Mouse (Mus musculus) cortical plate, adult 2 months (tissue): ENCODE measurements around the gene Ephb1. TPM values are rescaled to one million over a fixed set of nuclear protein-coding genes. Genes with fewer than 3 reads are reported as not detected.

Experiments
- H3K27ac ChIP-seq: fragments of 200-500 bp; 2 replicates; pipeline ENCODE4 v1.5.1; 2012; ENCODE audit warnings: low read length, control low read depth, inconsistent platforms; ENCODE audit not compliant: insufficient read depth
- H3K4me1 ChIP-seq: fragments of 200-500 bp; 2 replicates; pipeline ENCODE4 v1.6.1; 2011; ENCODE audit warnings: low read length; ENCODE audit not compliant: control insufficient read depth, insufficient read depth
- H3K4me3 ChIP-seq: fragments of 200-500 bp; 2 replicates; pipeline ENCODE4 v1.5.1; 2011; ENCODE audit warnings: mild to moderate bottlenecking, low read length, control low read depth; ENCODE audit not compliant: insufficient read depth
- CTCF ChIP-seq: fragments of 200-500 bp; IDR thresholded peaks from 2 replicates; pipeline ENCODE4 v1.5.1; 2011; ENCODE audit warnings: mild to moderate bottlenecking, control low read depth, low read length; ENCODE audit not compliant: insufficient read depth; ENCODE audit errors: extremely low read depth
- POLR2A ChIP-seq: fragments of 200-500 bp; IDR thresholded peaks from 2 replicates; pipeline ENCODE4 v1.6.1; 2011; ENCODE audit warnings: mild to moderate bottlenecking, low read length, control low read depth; ENCODE audit not compliant: insufficient read depth; ENCODE audit errors: extremely low read depth
- polyA plus RNA-seq: library from polyadenylated mRNA; depleted of rRNA; stranded (reverse); fragments of >200 nt; gene quantifications from 2 replicates; pipeline ENCODE4 v1.2.3, GENCODE M21; 2012

Ephb1 gene
- polyA plus RNA-seq, 1 experiment: 30.8 TPM

GRCm38 (mm10) chr9:101995423-101996156 lies 358.9 kb downstream of the Ephb1 start:
- Histone ChIP-seq H3K4me3 (no peak overlapping the region), H3K4me1 (peaks cover 2% of the 10 kb centered on the region; the same call in 1 of the 2 replicates), H3K27ac (no peak overlapping the region)
- TF ChIP-seq POLR2A (no peak), CTCF (no peak)

GRCm38 (mm10) chr9:101994086-101994485 lies 360.4 kb downstream of the Ephb1 start:
- Histone ChIP-seq H3K27ac (no peak overlapping the region), H3K4me3 (no peak overlapping the region), H3K4me1 (peaks cover 3% of the 10 kb centered on the region; the same call in 1 of the 2 replicates)
- TF ChIP-seq CTCF (no peak), POLR2A (no peak)

- no peak overlapping the region for H3K4me3 ChIP-seq
- TF ChIP-seq POLR2A (no peak), CTCF (no peak)
Measured at GRCm38 (mm10) chr9:101990836-101991235, 363.7 kb downstream of the Ephb1 start.

GRCm38 (mm10) chr9:101990032-101990431 lies 364.5 kb downstream of the Ephb1 start:
- H3K4me3 ChIP-seq: no peak overlapping the region
- no peak for TF ChIP-seq POLR2A
- H3K4me1 ChIP-seq: peaks cover 3% of the 10 kb centered on the region; the same call in 1 of the 2 replicates
- H3K27ac ChIP-seq: no peak overlapping the region

More at GRCm38 (mm10) chr9:101990836-101991235, 363.7 kb downstream of the Ephb1 start:
- Histone ChIP-seq H3K27ac (no peak overlapping the region), H3K4me1 (peaks cover 3% of the 10 kb centered on the region; the same call in 1 of the 2 replicates)

- peaks cover 3% of the 10 kb centered on the region; the same call in 1 of the 2 replicates for H3K4me1 ChIP-seq
- no peak overlapping the region for H3K27ac ChIP-seq
- H3K4me3 ChIP-seq: no peak overlapping the region
- TF ChIP-seq POLR2A (no peak), CTCF (no peak)
Measured at GRCm38 (mm10) chr9:101986910-101987309, 367.6 kb downstream of the Ephb1 start.

GRCm38 (mm10) chr9:101982378-101982777 lies 372.1 kb downstream of the Ephb1 start:
- no peak for TF ChIP-seq CTCF
- TF ChIP-seq POLR2A: no peak
- Histone ChIP-seq H3K27ac (no peak overlapping the region), H3K4me3 (no peak overlapping the region), H3K4me1 (no peaks in the 10 kb centered on the region; the same call in 1 of the 2 replicates)

GRCm38 (mm10) chr9:101981161-101981560 lies 373.3 kb downstream of the Ephb1 start:
- Histone ChIP-seq H3K4me3 (no peak overlapping the region), H3K4me1 (no peaks in the 10 kb centered on the region; the same call in 1 of the 2 replicates), H3K27ac (no peak overlapping the region)
- TF ChIP-seq CTCF (no peak), POLR2A (no peak)

- TF ChIP-seq CTCF (no peak), POLR2A (no peak)
- H3K27ac ChIP-seq: no peak overlapping the region
- H3K4me1 ChIP-seq: peaks cover 1% of the 10 kb centered on the region; the same call in 1 of the 2 replicates
- H3K4me3 ChIP-seq: no peak overlapping the region
Measured at GRCm38 (mm10) chr9:101976884-101977465, 377.5 kb downstream of the Ephb1 start.

- no peak overlapping the region for H3K27ac ChIP-seq
- no peak overlapping the region for H3K4me3 ChIP-seq
- H3K4me1 ChIP-seq: peaks cover 1% of the 10 kb centered on the region; the same call in 1 of the 2 replicates
- no peak for TF ChIP-seq CTCF
- no peak for TF ChIP-seq POLR2A
Measured at GRCm38 (mm10) chr9:101972314-101972713, 382.2 kb downstream of the Ephb1 start.

GRCm38 (mm10) chr9:101971806-101972205 lies 382.7 kb downstream of the Ephb1 start:
- no peak overlapping the region for H3K27ac ChIP-seq
- 0 out of 2 replicates have a peak, but pooled peaks cover 1% of the 10 kb centered on the region for H3K4me1 ChIP-seq
- TF ChIP-seq CTCF (no peak), POLR2A (no peak)
- H3K4me3 ChIP-seq: no peak overlapping the region
